Mouse (Mus musculus) Patski (cell line): ENCODE measurements around the gene Rnf187. TPM values are rescaled to one million over a fixed set of nuclear protein-coding genes. Genes with fewer than 3 reads are reported as not detected.

ENCODE experiments used
- ATAC-seq: fragments of 100-300 bp; one replicate; pipeline ENCODE4 v1.8.0; 2021
- CTCF ChIA-PET: fragments of 350-600 bp; sonication (Branson Sonifier 250); formaldehyde crosslinking; loops from one replicate; lab custom pipeline; 2022; ENCODE audit warnings: inconsistent platforms; lab: Charles Lee
- POLR2A ChIA-PET: fragments of 350-600 bp; sonication (Branson Sonifier 250); formaldehyde crosslinking; loops from one replicate; lab custom pipeline; 2022; ENCODE audit warnings: antibody characterized with exemption, inconsistent platforms; lab: Charles Lee
- DNase-seq: peaks from one replicate; pipeline ENCODE4 v3.0.0-alpha.2; 2011; ENCODE audit warnings: low read depth, low spot score
- H3K27me3 ChIP-seq: fragments of 371-371 bp; one replicate; pipeline ENCODE4 v1.5.1; 2021
- CTCF ChIP-seq: fragments of 100-300 bp; IDR thresholded peaks from one replicate; pipeline ENCODE4 v1.5.1; 2021
- in situ Hi-C: fragments of 300-500 bp; cut with MboI; formaldehyde crosslinking; loops from 3 replicates; pipeline ENCODE4 v1.11.1; 2018; ENCODE audit warnings: low pct_unique_long_range_greater_than_20kb, mixed read lengths
- polyA plus RNA-seq: library from polyadenylated mRNA; unstranded; gene quantifications from one replicate; pipeline ENCODE4 v1.2.3, GENCODE M21; 2021

Gene Rnf187
- polyA plus RNA-seq, 1 experiment from 2014 or later = 252 TPM

- ATAC-seq (no peak), DNase-seq (no peak)
- ChIA-PET POLR2A (interaction anchor here (0.9 to 1.2 kb wide), 2 partner anchors 15 to 18 kb away, joined by 3 to 4 read pairs; no protein-coding TSS in a partner anchor), CTCF (interaction anchor here (1.2 to 7.5 kb wide), 6 partner anchors 8 to 48 kb away, joined by 4 to 64 read pairs (median 5); partner anchors contain the start of genes Btnl10, Hist3h2ba and Trim11)
- in situ Hi-C loops = no loop called here
- TF ChIP-seq CTCF = no peak
- peaks cover 2% of the 10 kb centered on the region for H3K27me3 ChIP-seq
These were observed 9.7 kb downstream of the Rnf187 start for GRCm38 (mm10) chr11:58929055-58929454.

DNA sequence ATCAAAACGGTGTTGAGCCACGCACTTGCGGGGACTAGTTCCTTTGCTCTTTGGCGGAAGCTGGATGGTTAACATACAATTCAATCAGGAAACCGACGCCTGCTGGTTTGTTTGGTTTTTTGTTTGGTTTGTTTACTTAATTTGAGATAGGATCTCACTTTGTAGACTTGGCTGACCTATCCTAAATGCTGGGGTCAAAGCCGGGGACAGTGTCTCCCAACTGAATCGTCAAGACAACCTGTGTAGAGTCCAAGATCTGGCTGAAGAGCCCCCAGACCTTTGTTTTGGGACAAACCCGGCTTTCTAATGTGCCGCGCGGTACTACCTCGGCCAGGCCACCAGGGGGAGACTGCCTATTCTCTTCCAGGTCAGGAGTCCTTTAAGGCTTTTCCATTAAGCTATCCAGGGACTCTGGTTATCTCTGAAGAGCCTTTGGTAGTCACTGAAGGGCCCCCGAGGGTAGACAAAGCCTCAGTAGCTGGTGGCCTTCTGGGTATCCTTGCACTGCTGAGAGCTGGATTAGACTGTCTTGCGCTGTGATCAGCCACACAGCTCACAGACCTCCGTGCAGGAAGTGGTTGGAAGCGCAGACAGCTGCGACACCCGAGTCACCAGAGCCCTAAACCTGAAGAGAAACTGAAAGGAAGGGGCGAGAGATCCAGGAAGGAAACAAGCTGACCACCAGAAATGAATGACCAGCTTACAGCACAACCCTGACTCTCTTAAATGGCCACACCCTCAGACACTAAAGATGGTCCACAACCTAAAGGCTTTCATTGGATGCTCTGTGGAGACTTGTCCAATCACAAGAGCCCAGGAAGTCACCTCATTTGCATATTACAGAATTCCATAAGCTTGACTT lies 10.7 kb downstream of the Rnf187 start:
- POLR2A ChIA-PET = interaction anchor here (0.7 to 0.9 kb wide), 4 partner anchors 19 to 61 kb away, joined by 3 read pairs; partner anchors contain the start of genes 2810021J22Rik, Hist3h2a, Hist3h2ba and Trim17
- DNase-seq (no peak), ATAC-seq (no peak)
- peaks cover 3% of the 10 kb centered on the region for H3K27me3 ChIP-seq
- in situ Hi-C loops = no loop called here
- CTCF ChIA-PET = interaction anchor here (0.6 to 7.5 kb wide), 10 partner anchors 9 to 49 kb away, joined by 3 to 64 read pairs (median 4); partner anchors contain the start of genes Btnl10, Hist3h2a, Hist3h2ba and Trim11
- TF ChIP-seq CTCF = peak; percentile 81

GRCm38 (mm10) chr11:58927053-58927452 lies 11.7 kb downstream of the Rnf187 start:
- in situ Hi-C loops = no loop called here
- POLR2A ChIA-PET = interaction anchor here (0.5 kb wide), 1 partner anchor 61 kb away, joined by 3 read pairs; no protein-coding TSS in a partner anchor

GRCm38 (mm10) chr11:58926651-58927050 lies 12.1 kb downstream of the Rnf187 start:
- ATAC-seq (no peak), DNase-seq (no peak)
- TF ChIP-seq CTCF = no peak
- in situ Hi-C loops = no loop called here
- H3K27me3 ChIP-seq = peaks cover 3% of the 10 kb centered on the region
- CTCF ChIA-PET = interaction anchor here (7.5 kb wide), 1 partner anchor 10 kb away, joined by 64 read pairs; the partner anchor contains the start of gene Btnl10
- POLR2A ChIA-PET = interaction anchor here (0.5 kb wide), 1 partner anchor 62 kb away, joined by 3 read pairs; no protein-coding TSS in a partner anchor

More at GRCm38 (mm10) chr11:58927053-58927452, 11.7 kb downstream of the Rnf187 start:
- DNase-seq (no peak), ATAC-seq (no peak)
- CTCF ChIA-PET = interaction anchor here (0.7 to 7.5 kb wide), 3 partner anchors 10 to 50 kb away, joined by 3 to 64 read pairs (median 8); partner anchors contain the start of genes Btnl10 and Trim11
- peaks cover 3% of the 10 kb centered on the region for H3K27me3 ChIP-seq
- TF ChIP-seq CTCF = no peak

DNA sequence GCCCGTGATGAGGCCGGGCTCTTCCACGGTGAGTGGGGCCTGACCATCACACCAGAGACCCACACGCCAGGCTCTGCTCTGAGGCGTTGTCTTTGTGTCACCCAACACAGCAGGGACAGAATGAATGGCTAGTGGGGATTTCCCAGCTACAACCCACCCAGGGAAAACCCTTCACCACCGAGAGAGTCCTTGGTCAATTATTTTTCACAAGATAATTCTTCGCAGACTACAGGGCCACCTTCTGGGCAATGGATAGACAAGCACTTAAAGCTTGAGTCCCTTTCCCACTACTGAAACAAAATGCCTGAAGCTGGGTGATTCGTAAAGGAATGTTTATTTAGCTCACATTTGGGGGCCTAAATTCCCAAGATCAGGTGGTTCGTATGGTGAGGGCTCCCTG lies 16.3 kb downstream of the Rnf187 start:
- TF ChIP-seq CTCF = no peak
- ATAC-seq = no peak
- peaks cover 8% of the 10 kb centered on the region for H3K27me3 ChIP-seq
- ChIA-PET CTCF (no interaction called here), POLR2A (interaction anchor here (0.6 to 0.9 kb wide), 2 partner anchors 9 to 19 kb away, joined by 3 to 4 read pairs; no protein-coding TSS in a partner anchor)
- DNase-seq = no peak
- in situ Hi-C loops = no loop called here

GRCm38 (mm10) chr11:58918759-58919158 lies 20.0 kb downstream of the Rnf187 start:
- peaks cover 8% of the 10 kb centered on the region for H3K27me3 ChIP-seq
- ChIA-PET CTCF (interaction anchor here (1.1 to 7.3 kb wide), 3 partner anchors 10 to 13 kb away, joined by 3 to 64 read pairs (median 6); no protein-coding TSS in a partner anchor), POLR2A (no interaction called here)
- no peak for DNase-seq
- ATAC-seq = no peak
- in situ Hi-C loops = no loop called here
- TF ChIP-seq CTCF = no peak

- TF ChIP-seq CTCF = no peak
- peaks cover 8% of the 10 kb centered on the region for H3K27me3 ChIP-seq
- DNase-seq (no peak), ATAC-seq (no peak)
- in situ Hi-C loops = no loop called here
- ChIA-PET CTCF (interaction anchor here (1.2 to 7.3 kb wide), 3 partner anchors 10 to 14 kb away, joined by 6 to 64 read pairs (median 6); partner anchors contain the start of gene Zfp39), POLR2A (no interaction called here)
These were observed 20.9 kb downstream of the Rnf187 start, which contains the start of gene Btnl10 for GRCm38 (mm10) chr11:58917745-58918366. Gene Btnl10, plus strand, starts transcription at chr11:58917908.

DNA sequence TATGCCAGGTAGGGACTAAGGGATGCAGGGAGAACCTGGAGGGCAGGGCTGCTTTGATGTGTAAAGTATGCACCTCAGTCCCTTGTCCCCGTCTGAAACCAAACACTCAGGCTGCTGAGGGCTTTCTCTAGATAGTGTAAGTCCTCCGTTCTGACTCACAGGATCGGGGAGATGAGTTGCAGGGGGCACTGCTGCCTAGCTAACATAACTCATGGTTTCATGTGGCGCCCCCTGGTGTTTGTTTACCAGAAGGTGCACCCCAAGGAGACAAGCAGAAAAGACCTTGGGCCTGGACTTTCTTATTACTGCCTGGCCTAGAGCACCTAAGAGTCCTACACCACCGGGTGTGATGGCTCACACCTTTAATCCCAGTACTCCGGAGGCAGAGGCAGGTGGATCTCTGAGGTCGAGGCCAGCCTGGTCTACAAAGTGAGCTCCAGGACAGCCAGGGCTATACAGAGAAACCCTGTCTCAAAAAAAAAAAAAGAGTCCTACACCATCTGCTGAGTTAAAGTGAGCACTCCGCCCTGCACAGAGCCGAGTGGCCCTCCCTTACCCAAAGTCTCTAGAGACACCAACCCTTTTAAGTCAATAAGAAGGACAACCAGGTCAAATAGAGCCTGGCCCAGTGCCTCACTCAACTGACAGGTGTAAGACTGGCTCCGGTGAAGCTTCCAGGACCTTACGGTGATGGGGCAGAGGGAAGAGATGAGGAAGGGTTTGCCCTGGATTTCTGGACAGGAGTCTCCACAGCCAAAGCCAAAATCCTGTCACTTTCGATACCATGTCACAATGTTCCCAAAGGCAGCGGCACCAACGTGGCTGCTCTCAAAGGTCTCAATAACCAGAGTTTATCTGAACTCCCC lies 21.6 kb downstream of the Rnf187 start:
- ChIA-PET CTCF (interaction anchor here (1.2 to 7.3 kb wide), 2 partner anchors 11 to 14 kb away, joined by 6 to 64 read pairs; partner anchors contain the start of gene Zfp39), POLR2A (no interaction called here)
- in situ Hi-C loops = no loop called here
- DNase-seq (no peak), ATAC-seq (peak; percentile 51)
- peak; percentile 78 for TF ChIP-seq CTCF
- H3K27me3 ChIP-seq = peaks cover 8% of the 10 kb centered on the region

- ChIA-PET POLR2A (interaction anchor here (0.7 to 1.2 kb wide), 5 partner anchors 8 to 45 kb away, joined by 3 to 4 read pairs (median 3); partner anchors contain the start of gene Zfp39), CTCF (interaction anchor here (0.9 to 7.3 kb wide), 12 partner anchors 9 to 65 kb away, joined by 3 to 64 read pairs (median 4); partner anchors contain the start of genes Hist3h2a, Hist3h2ba, Trim11 and Trim17)
- TF ChIP-seq CTCF = peak; percentile 78
- DNase-seq (no peak), ATAC-seq (no peak)
- in situ Hi-C loops = no loop called here
- H3K27me3 ChIP-seq = peaks cover 12% of the 10 kb centered on the region
These were observed 24.2 kb downstream of the Rnf187 start for GRCm38 (mm10) chr11:58914461-58915028.
